Mouse (Mus musculus) kidney, adult 2 months (tissue): ENCODE data around the gene Map3k7.
"Not testable (repeated sequence)": the region's sequence is repeated elsewhere in the genome, so short reads cannot be mapped to it uniquely, and the experiment has no call there.

Source experiments
- CTCF ChIP-seq: fragments of 200-500 bp; conservative IDR thresholded peaks from 2 replicates; pipeline ENCODE4 v1.5.1; 2011; ENCODE audit warnings: low read depth, mild to moderate bottlenecking, control low read depth, low read length, moderate library complexity, mixed read lengths; ENCODE audit not compliant: insufficient read depth, insufficient read length
- POLR2A ChIP-seq: fragments of 200-500 bp; IDR thresholded peaks from one replicate; pipeline ENCODE4 v1.6.1; 2011; ENCODE audit warnings: low read depth, low read length, control low read depth

- not testable (repeated sequence) for TF ChIP-seq CTCF, POLR2A
Observed at GRCm38 (mm10) chr4:32024170-32024569, 60.3 kb downstream of the Map3k7 start.
